23 mouse cellular contexts compared by ENCODE assay signal in the genomic region with DNA sequence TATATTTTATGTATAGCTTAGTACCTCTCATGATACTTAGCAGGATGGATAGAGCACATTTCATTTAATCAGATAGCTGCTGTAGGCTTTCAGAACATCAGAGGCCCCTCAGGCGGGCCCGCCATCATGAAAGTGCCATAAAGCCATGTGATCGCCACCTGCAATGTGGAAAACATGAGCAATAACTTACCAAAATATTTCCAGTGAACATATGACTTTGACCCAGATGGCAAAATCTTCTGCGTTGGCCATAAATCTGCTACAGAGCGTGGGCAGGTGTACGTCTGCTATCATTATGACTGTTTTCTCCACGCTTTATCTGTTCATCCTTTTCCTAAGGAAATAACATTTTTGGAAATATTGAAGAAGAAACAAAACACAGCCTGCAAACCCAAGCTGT.
DNase-seq lines count a peak whose midpoint lies in the region; ATAC-seq and TF ChIP-seq lines count a peak whose summit lies in the region.
"Had no signal": no experiment of that assay in that cellular context is flagged by ENCODE, and none has a peak within 500 bp of the region (broad histone marks: within the 10 kb centered on the region; RNA-seq: fewer than 3 reads in every experiment).

No protein-coding gene starts in this region.

- H3K4me2 ChIP-seq in hindbrain, embryonic 16.5 days (ENCODE audit: low read length) = no peak overlapping the region
- H3K4me2 ChIP-seq in forebrain, postnatal 0 days (ENCODE audit: low read depth) = no peak overlapping the region
- H3K4me2 ChIP-seq: heart, embryonic 13.5 days; hindbrain, embryonic 15.5 days; limb, embryonic 13.5 days; liver, embryonic 13.5 days; lung, embryonic 14.5 days had no signal

- no peak overlapping the region for H3K4me3 ChIP-seq in hindbrain, embryonic 16.5 days (ENCODE audit: low read length)
- no peak overlapping the region for H3K4me3 ChIP-seq in forebrain, postnatal 0 days (ENCODE audit: low read depth, low read length)
- H3K4me3 ChIP-seq: embryonic facial prominence, embryonic 10.5 days; heart, embryonic 13.5 days; hindbrain, embryonic 15.5 days; limb, embryonic 13.5 days; liver, embryonic 13.5 days had no signal

- no peak overlapping the region for H3K27ac ChIP-seq in hindbrain, embryonic 16.5 days (ENCODE audit: low read depth, low read length)
- no peak overlapping the region for H3K27ac ChIP-seq in forebrain, postnatal 0 days (ENCODE audit: low read depth, low read length)
- H3K27ac ChIP-seq: embryonic facial prominence, embryonic 10.5 days; heart, embryonic 13.5 days; hindbrain, embryonic 15.5 days; kidney, postnatal 0 days; limb, embryonic 13.5 days; liver, embryonic 13.5 days had no signal

- H3K36me3 ChIP-seq in hindbrain, embryonic 16.5 days (ENCODE audit: control insufficient read depth, insufficient read depth, low read length) = no peaks in the 10 kb centered on the region
- no peaks in the 10 kb centered on the region for H3K36me3 ChIP-seq in forebrain, postnatal 0 days (ENCODE audit: insufficient read depth)
- H3K36me3 ChIP-seq: embryonic facial prominence, embryonic 10.5 days; heart, embryonic 13.5 days; hindbrain, embryonic 15.5 days; limb, embryonic 13.5 days; liver, embryonic 13.5 days had no signal

- no peaks in the 10 kb centered on the region for H3K27me3 ChIP-seq in hindbrain, embryonic 16.5 days (replicated peaks; ENCODE audit: control insufficient read depth, insufficient read depth, low read length)
- no peaks in the 10 kb centered on the region for H3K27me3 ChIP-seq in forebrain, postnatal 0 days (ENCODE audit: insufficient read depth, low read length)
- H3K27me3 ChIP-seq: heart, embryonic 13.5 days; hindbrain, embryonic 15.5 days; limb, embryonic 13.5 days; liver, embryonic 13.5 days had no signal

- WGBS in hindbrain, embryonic 16.5 days = 95% methylated on average over 7 of the region's 7 CpGs
- 76% methylated on average over 7 of the region's 7 CpGs for WGBS in forebrain, postnatal 0 days

- H3K4me1 ChIP-seq in hindbrain, embryonic 16.5 days (ENCODE audit: control insufficient read depth, insufficient read depth, low read depth, low read length) = no peaks in the 10 kb centered on the region
- H3K4me1 ChIP-seq in forebrain, postnatal 0 days (ENCODE audit: insufficient read depth) = no peaks in the 10 kb centered on the region
- H3K4me1 ChIP-seq: embryonic facial prominence, embryonic 10.5 days; heart, embryonic 13.5 days; hindbrain, embryonic 15.5 days; limb, embryonic 13.5 days; liver, embryonic 13.5 days had no signal

- TF ChIP-seq CTCF in forebrain, postnatal 0 days (IDR thresholded peaks at IDR 0.05; ENCODE audit: low read depth) = no peak

- DNase-seq in left cerebral cortex, adult 18-20 months (ENCODE audit: low spot score in 2 of 2) = peak; percentile 31 to 44
- no peak for DNase-seq in left cerebral cortex, adult 11 months (ENCODE audit: low spot score)
- peak; percentile 69 for DNase-seq in layer of hippocampus, adult 11-12 months (ENCODE audit: low spot score)
- DNase-seq in layer of hippocampus, postnatal 10 days (ENCODE audit: low spot score in 2 of 2) = peak; percentile 12 to 30
- peak; percentile 24 to 34 for DNase-seq in right cerebral cortex, postnatal 36 days (ENCODE audit: low spot score in 2 of 2)
- no peak for DNase-seq in forebrain, postnatal 0 days
- DNase-seq: B cell, adult 2 months; cerebellum, adult 9-10 months; heart, adult 18-20 months; heart, postnatal 36 days; liver, embryonic 13.5 days; lung, embryonic 14.5 days; lung, postnatal 4 days; spleen, adult 18-20 months; thymus, adult 18-20 months had no signal

- no peak overlapping the region for H3K9ac ChIP-seq in hindbrain, embryonic 16.5 days (ENCODE audit: low read depth, low read length)
- no peak overlapping the region for H3K9ac ChIP-seq in forebrain, postnatal 0 days
- H3K9ac ChIP-seq: heart, embryonic 13.5 days; hindbrain, embryonic 15.5 days; limb, embryonic 13.5 days; liver, embryonic 13.5 days; lung, embryonic 14.5 days had no signal

- ATAC-seq in hindbrain, embryonic 16.5 days = no peak
- ATAC-seq in forebrain, postnatal 0 days = no peak
- ATAC-seq: intestine, postnatal 0 days; midbrain, embryonic 16.5 days had no signal

- H3K9me3 ChIP-seq in hindbrain, embryonic 16.5 days (ENCODE audit: control insufficient read depth, low read length) = no peaks in the 10 kb centered on the region
- H3K9me3 ChIP-seq in forebrain, postnatal 0 days (ENCODE audit: low read length) = no peaks in the 10 kb centered on the region
- H3K9me3 ChIP-seq: embryonic facial prominence, embryonic 10.5 days; heart, embryonic 13.5 days; hindbrain, embryonic 15.5 days; limb, embryonic 13.5 days; liver, embryonic 13.5 days had no signal

Comparison
In these comparisons a context has a peak if more than half of its experiments do, and no peak if none do; other contexts are left out.
1. DNase-seq: peak in left cerebral cortex, adult 18-20 months (2 of 2), layer of hippocampus, adult 11-12 months (single experiment), layer of hippocampus, postnatal 10 days (2 of 2) and right cerebral cortex, postnatal 36 days (2 of 2); none in left cerebral cortex, adult 11 months (single experiment) and forebrain, postnatal 0 days (single experiment).